Mouse (Mus musculus): ENCODE measurements around the gene Myo1e. TPM values are rescaled to one million over a fixed set of nuclear protein-coding genes. Genes with fewer than 3 reads are reported as not detected.

Myo1e gene
- polyA plus RNA-seq, 1 experiment, result 0.02 TPM

DNA sequence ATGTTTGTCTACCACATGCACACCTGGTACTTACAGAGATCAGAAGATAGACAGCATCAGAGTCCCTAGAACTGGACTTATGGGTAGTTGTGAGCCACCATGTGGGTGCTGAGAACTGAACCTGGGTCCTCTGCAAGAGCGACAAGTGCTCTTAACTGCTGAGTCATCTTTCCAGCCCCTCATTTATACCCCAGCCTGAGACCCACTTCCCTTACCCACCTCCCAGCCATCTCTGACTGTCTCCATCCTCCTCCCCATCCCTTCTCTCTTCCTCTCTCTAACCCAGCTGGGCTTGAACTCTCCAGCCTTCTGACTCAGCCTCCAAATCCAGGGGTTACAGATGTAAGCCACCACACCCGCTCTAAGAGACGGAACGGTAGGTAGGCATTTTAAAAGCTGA is 63.3 kb downstream of the Myo1e start:
- no peaks in the 10 kb centered on the region for H3K36me3 ChIP-seq (ENCODE audit: control insufficient read depth)
- H3K4me3 ChIP-seq (replicated peaks), result no peak overlapping the region
- no peaks in the 10 kb centered on the region for H3K4me1 ChIP-seq (ENCODE audit: control insufficient read depth)
- no peaks in the 10 kb centered on the region for H3K27me3 ChIP-seq (ENCODE audit: control insufficient read depth)
- H3K9me3 ChIP-seq (ENCODE audit: control insufficient read depth, low read length), result no peaks in the 10 kb centered on the region
- TF ChIP-seq GATA1 (IDR thresholded peaks at IDR 0.05; ENCODE audit: low read length) (no peak), TAL1 (IDR thresholded peaks at IDR 0.05; ENCODE audit: low read length) (no peak)

DNA sequence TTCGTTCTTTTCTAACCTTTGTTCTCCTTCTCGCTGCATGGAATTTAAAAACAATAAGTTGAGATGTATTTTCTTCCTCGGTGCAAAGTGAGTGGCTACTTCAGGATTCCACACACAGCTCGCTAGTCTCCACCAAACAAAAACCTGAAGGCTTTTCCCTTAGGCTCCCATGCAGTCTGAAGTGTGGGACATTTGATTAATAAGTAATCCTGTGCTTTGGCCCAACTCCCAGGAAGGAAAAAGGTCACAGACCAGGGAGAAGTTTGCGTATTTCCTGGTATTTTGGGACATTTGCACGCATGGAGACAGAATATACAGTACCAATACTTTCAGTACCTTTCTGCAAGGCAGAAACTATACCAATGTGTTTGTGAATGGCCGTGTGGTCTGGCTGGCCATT is 64.0 kb downstream of the Myo1e start:
- TF ChIP-seq GATA1 (IDR thresholded peaks at IDR 0.05; ENCODE audit: low read length) (no peak), TAL1 (IDR thresholded peaks at IDR 0.05; ENCODE audit: low read length) (no peak)
- Histone ChIP-seq H3K9me3 (ENCODE audit: control insufficient read depth, low read length) (no peaks in the 10 kb centered on the region), H3K27me3 (ENCODE audit: control insufficient read depth) (no peaks in the 10 kb centered on the region), H3K36me3 (ENCODE audit: control insufficient read depth) (no peaks in the 10 kb centered on the region), H3K4me1 (ENCODE audit: control insufficient read depth) (no peaks in the 10 kb centered on the region), H3K4me3 (replicated peaks) (no peak overlapping the region)

DNA sequence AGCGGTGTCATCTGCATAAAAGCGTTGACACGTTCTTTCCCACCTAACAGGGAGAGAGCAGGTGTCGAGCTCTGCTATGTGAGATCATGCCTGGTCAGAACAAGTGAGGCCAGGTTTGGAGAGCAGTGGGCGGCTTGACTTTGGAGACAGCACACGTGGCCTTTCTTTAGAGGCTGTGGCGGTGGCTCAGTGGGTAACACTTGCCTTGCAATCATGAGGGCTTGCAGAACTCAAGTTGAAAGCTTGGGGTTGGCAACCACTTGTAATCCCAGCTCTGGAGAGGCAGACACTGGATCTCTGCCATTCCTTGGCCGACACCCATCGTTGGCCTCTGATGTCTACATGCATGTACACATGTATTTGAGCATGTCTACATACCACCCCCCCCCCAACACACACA is 64.5 kb downstream of the Myo1e start:
- Histone ChIP-seq H3K4me1 (ENCODE audit: control insufficient read depth) (no peaks in the 10 kb centered on the region), H3K27me3 (ENCODE audit: control insufficient read depth) (no peaks in the 10 kb centered on the region), H3K36me3 (ENCODE audit: control insufficient read depth) (no peaks in the 10 kb centered on the region), H3K9me3 (ENCODE audit: control insufficient read depth, low read length) (no peaks in the 10 kb centered on the region), H3K4me3 (replicated peaks) (no peak overlapping the region)
- no peak for TF ChIP-seq TAL1 (IDR thresholded peaks at IDR 0.05; ENCODE audit: low read length)
- no peak for TF ChIP-seq GATA1 (IDR thresholded peaks at IDR 0.05; ENCODE audit: low read length)

DNA sequence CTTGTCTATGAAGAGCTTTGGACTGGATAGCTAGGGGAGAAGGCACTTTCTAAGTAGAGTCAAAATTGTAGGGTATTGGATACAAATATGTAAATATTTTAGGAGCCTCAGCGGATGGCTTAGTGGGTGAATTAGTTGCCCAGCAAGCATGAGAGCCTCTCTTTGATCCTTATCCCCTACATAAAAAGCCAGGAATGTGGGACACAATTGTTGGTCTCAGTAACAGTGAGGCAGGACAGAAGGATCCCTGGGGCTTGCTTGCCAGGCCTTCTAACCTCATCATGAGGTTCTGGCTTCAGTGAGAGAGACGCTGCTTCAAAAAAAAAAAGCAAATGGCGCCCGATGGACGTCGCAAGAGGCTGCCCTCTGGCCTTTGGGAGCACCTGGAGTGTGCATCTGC is 66.9 kb downstream of the Myo1e start:
- no peaks in the 10 kb centered on the region for H3K36me3 ChIP-seq (ENCODE audit: control insufficient read depth)
- TF ChIP-seq GATA1 (IDR thresholded peaks at IDR 0.05; ENCODE audit: low read length), result no peak
- no peak for TF ChIP-seq TAL1 (IDR thresholded peaks at IDR 0.05; ENCODE audit: low read length)

DNA sequence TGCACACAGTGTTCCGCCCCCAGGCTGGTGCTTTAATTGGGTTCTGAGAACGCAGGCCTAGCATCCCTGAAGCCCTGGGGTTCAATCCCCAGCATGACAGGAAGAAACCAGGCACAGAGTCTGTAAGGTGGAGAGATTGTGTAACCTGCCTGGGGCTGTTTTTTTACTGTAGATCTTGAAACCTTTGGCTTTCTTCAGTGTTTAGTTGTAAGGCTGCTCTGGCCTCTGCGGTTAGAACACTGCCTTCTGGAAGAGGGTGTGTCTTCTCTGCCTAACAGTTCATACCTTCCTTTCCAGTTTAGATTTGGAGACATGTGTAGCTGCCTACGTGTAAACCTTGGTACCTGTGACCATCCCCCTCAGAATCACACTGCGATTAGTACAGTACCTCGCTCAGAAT is 67.3 kb downstream of the Myo1e start:
- no peak overlapping the region for H3K4me3 ChIP-seq (replicated peaks)
- no peaks in the 10 kb centered on the region for H3K27me3 ChIP-seq (ENCODE audit: control insufficient read depth)
- H3K36me3 ChIP-seq (ENCODE audit: control insufficient read depth), result no peaks in the 10 kb centered on the region
- no peaks in the 10 kb centered on the region for H3K9me3 ChIP-seq (ENCODE audit: control insufficient read depth, low read length)
- no peak for TF ChIP-seq TAL1 (IDR thresholded peaks at IDR 0.05; ENCODE audit: low read length)
- no peak for TF ChIP-seq GATA1 (IDR thresholded peaks at IDR 0.05; ENCODE audit: low read length)
- no peaks in the 10 kb centered on the region for H3K4me1 ChIP-seq (ENCODE audit: control insufficient read depth)

More for the DNA sequence above, 66.9 kb downstream of the Myo1e start:
- Histone ChIP-seq H3K9me3 (ENCODE audit: control insufficient read depth, low read length) (no peaks in the 10 kb centered on the region), H3K4me3 (replicated peaks) (no peak overlapping the region), H3K27me3 (ENCODE audit: control insufficient read depth) (no peaks in the 10 kb centered on the region), H3K4me1 (ENCODE audit: control insufficient read depth) (no peaks in the 10 kb centered on the region)

DNA sequence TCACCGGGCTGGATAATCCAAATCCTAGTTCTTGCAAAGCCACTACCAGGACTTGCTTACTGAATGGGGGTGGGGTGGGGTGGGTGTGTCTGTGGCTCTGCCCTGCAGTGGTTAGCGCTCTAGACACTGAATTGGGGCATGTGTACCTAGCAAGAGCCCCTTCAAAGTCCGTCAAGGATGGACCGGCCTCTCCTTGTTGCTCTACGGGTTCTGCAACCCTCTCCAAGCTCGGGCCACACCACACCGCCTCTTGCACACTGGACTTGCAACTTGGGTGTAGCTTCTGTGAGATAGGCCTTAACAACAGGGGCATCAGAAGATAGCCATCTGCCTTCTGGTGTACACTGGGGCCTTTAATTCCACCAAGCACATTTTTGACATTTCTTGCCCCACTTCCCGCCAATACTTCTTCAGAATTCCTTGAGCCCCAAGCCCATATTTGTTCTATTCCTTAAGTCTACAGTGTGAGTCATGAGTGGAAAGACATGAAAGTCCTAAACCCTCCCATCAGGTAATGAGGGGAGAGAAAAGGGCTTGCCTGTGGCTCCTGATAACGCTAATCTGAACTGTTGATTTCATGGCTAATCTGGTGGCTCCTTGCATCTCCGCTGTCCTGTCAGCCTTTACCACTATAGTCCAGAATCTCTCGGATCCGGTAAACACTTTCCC is 67.9 kb downstream of the Myo1e start:
- Histone ChIP-seq H3K4me3 (replicated peaks) (no peak overlapping the region), H3K4me1 (ENCODE audit: control insufficient read depth) (no peaks in the 10 kb centered on the region), H3K36me3 (ENCODE audit: control insufficient read depth) (no peaks in the 10 kb centered on the region), H3K27me3 (ENCODE audit: control insufficient read depth) (no peaks in the 10 kb centered on the region), H3K9me3 (ENCODE audit: control insufficient read depth, low read length) (no peaks in the 10 kb centered on the region)
- no peak for TF ChIP-seq GATA1 (IDR thresholded peaks at IDR 0.05; ENCODE audit: low read length)
- no peak for TF ChIP-seq TAL1 (IDR thresholded peaks at IDR 0.05; ENCODE audit: low read length)

DNA sequence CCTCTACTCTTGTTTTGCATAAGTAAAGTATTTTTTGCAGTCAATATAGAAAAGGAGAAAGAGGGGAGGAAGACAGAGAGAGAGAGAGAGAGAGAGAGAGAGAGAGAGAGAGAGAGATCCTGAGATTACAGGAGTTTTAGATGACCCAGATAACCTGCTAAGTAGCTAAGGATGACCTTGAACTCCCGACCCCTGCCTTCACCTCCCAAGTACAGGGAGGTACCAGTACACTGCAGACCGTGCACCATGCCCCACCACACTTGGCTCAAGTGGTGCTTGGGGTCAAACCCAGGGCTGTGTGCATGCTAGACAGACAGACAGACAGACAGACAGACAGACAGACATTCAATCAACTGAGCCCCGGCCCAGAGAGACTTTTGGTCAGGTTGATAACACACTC is 69.9 kb downstream of the Myo1e start:
- Histone ChIP-seq H3K4me3 (replicated peaks) (no peak overlapping the region), H3K9me3 (ENCODE audit: control insufficient read depth, low read length) (no peaks in the 10 kb centered on the region), H3K4me1 (ENCODE audit: control insufficient read depth) (no peaks in the 10 kb centered on the region), H3K36me3 (ENCODE audit: control insufficient read depth) (no peaks in the 10 kb centered on the region), H3K27me3 (ENCODE audit: control insufficient read depth) (no peaks in the 10 kb centered on the region)
- TF ChIP-seq TAL1 (IDR thresholded peaks at IDR 0.05; ENCODE audit: low read length) (no peak), GATA1 (IDR thresholded peaks at IDR 0.05; ENCODE audit: low read length) (no peak)

DNA sequence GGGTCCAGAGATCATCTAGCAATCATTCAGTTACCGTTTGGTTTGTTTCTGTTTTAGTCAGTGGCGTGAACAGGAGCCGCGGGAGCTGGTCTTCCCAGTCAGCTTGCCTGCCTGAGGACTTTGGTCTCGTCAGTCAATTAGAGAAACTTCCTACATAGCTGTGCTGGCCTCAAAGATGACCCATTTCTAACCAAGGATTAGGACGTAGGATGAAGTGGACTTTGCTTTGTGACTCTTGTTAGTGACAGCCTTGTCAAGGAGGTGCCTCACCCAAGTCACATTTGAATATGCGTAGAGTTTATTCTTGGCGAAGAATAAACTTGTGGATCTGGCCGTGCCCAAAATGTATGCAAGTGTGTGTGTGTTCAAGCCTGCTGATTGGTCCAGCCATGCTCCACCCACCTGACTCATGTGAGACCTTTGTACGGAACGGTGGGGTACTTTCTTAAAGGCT is 70.4 kb downstream of the Myo1e start:
- no peak overlapping the region for H3K4me3 ChIP-seq (replicated peaks)
- no peaks in the 10 kb centered on the region for H3K4me1 ChIP-seq (ENCODE audit: control insufficient read depth)
- H3K36me3 ChIP-seq (ENCODE audit: control insufficient read depth), result no peaks in the 10 kb centered on the region
- H3K9me3 ChIP-seq (ENCODE audit: control insufficient read depth, low read length), result no peaks in the 10 kb centered on the region
- TF ChIP-seq GATA1 (IDR thresholded peaks at IDR 0.05; ENCODE audit: low read length) (no peak), TAL1 (IDR thresholded peaks at IDR 0.05; ENCODE audit: low read length) (no peak)
- no peaks in the 10 kb centered on the region for H3K27me3 ChIP-seq (ENCODE audit: control insufficient read depth)

DNA sequence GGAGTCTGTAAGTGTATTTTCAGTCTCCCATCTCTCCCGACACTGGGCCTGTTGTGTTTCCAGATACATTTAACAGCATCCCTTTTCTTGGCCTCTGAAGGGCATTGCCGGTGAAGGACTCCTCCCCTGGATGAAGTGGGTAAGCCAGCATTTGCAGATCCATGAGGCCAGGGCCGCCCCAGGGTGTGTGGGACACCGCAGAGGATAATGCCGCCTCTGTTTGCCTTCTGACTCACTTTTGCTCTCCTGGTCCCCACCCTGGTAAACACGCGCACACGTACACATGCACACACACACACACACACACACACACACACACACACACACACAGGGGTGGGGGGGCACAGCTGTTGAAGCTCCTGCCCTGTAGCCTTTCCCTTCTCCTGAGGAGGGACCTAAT is 74.3 kb downstream of the Myo1e start:
- H3K4me3 ChIP-seq (replicated peaks), result no peak overlapping the region
- no peaks in the 10 kb centered on the region for H3K4me1 ChIP-seq (ENCODE audit: control insufficient read depth)
- no peak for TF ChIP-seq TAL1 (IDR thresholded peaks at IDR 0.05; ENCODE audit: low read length)
- no peak for TF ChIP-seq GATA1 (IDR thresholded peaks at IDR 0.05; ENCODE audit: low read length)
- no peaks in the 10 kb centered on the region for H3K27me3 ChIP-seq (ENCODE audit: control insufficient read depth)
- no peaks in the 10 kb centered on the region for H3K36me3 ChIP-seq (ENCODE audit: control insufficient read depth)
- H3K9me3 ChIP-seq (ENCODE audit: control insufficient read depth, low read length), result peaks cover 5% of the 10 kb centered on the region; the same call in 1 of the 2 replicates

DNA sequence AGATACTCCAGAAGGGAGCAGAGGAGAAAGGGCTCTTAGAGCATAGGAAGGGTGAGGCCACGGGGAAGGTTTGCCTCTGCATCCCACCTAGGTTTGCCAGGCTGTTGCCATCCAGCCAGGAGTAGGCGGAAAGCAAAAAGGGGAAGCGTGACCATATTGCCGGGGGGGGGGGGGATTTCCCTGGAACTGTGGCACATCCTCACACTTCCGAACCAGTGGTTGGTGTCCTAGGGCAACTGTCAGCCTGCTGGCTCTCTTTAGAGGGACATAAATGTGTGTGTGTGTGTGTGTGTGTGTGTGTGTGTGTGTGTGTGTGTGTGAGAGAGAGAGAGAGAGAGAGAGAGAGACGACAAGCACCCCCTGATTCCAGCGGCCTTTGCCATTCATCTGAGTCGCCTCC is 75.0 kb downstream of the Myo1e start:
- Histone ChIP-seq H3K36me3 (ENCODE audit: control insufficient read depth) (no peaks in the 10 kb centered on the region), H3K4me1 (ENCODE audit: control insufficient read depth) (no peaks in the 10 kb centered on the region), H3K27me3 (ENCODE audit: control insufficient read depth) (no peaks in the 10 kb centered on the region), H3K9me3 (ENCODE audit: control insufficient read depth, low read length) (peaks cover 5% of the 10 kb centered on the region; the same call in 1 of the 2 replicates), H3K4me3 (replicated peaks) (no peak overlapping the region)
- no peak for TF ChIP-seq GATA1 (IDR thresholded peaks at IDR 0.05; ENCODE audit: low read length)
- TF ChIP-seq TAL1 (IDR thresholded peaks at IDR 0.05; ENCODE audit: low read length), result no peak
